Mouse (Mus musculus) olfactory bulb, adult 2 months (tissue): ENCODE data around the gene Rbbp8nl.

ENCODE experiments used
- CTCF ChIP-seq: fragments of 200-500 bp; IDR thresholded peaks from 2 replicates; pipeline ENCODE4 v1.5.1; 2012; ENCODE audit warnings: low read depth, mild to moderate bottlenecking, low read length, moderate library complexity; ENCODE audit not compliant: insufficient read depth
- POLR2A ChIP-seq: fragments of 200-500 bp; IDR thresholded peaks from 2 replicates; pipeline ENCODE4 v1.6.1; 2012; ENCODE audit warnings: mild to moderate bottlenecking, low read depth, low read length, moderate library complexity; ENCODE audit not compliant: insufficient read depth

GRCm38 (mm10) chr2:180233101-180233904 lies 56.4 kb downstream of the Rbbp8nl start:
- TF ChIP-seq CTCF: no peak
- no peak for TF ChIP-seq POLR2A
